Mouse (Mus musculus): Measurements from ENCODE around the gene Lhfpl5.

- TF ChIP-seq CTCF (IDR thresholded peaks at IDR 0.05; ENCODE audit: control insufficient read depth, insufficient read depth, insufficient read length) (no peak), MAX (IDR thresholded peaks at IDR 0.05) (no peak), MYOD1 (IDR thresholded peaks at IDR 0.05; ENCODE audit: control insufficient read depth, insufficient read length, low read depth) (no peak), USF1 (IDR thresholded peaks at IDR 0.05; ENCODE audit: low read depth) (no peak), FOSL1 (IDR thresholded peaks at IDR 0.05; ENCODE audit: insufficient read depth, low read length, poor library complexity, severe bottlenecking) (no peak), MYOG (IDR thresholded peaks at IDR 0.05; ENCODE audit: control insufficient read depth, extremely low read depth, insufficient read length) (no peak)
Observed at GRCm38 (mm10) chr17:28567541-28567940, 7.9 kb upstream of the Lhfpl5 start.

Data from C2C12 (cell line).